Mouse (Mus musculus): ENCODE measurements at regions not wholly inside any gene's neighbourhood (a gene's known extent, or its start where the extent isn't known, plus 50 kb on each side); places are given as distances from the start of the nearest gene placed in this dataset.

DNA sequence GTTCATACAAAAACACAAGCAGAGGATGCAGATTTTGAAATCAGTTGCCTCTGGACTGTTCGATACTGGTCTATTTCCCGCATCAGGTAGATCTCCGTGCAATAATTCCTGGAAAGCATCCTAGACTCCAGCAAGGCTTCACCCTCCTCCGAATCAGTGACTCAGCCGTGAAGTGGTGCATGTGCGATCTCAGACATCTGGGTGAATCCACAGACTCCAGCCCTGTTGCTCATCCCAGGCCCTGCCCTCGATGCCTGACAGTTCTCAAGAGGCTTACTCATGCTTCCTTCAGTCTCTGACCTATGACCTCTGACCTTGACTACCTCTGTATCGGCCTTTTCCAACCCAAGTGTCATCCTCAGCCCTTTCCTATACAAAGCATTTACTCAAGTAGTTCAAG, 68.1 kb upstream of the Ankrd55 start:
- no peak for TF ChIP-seq CTCF (IDR thresholded peaks at IDR 0.05; ENCODE audit: control insufficient read depth, insufficient read depth, insufficient read length)
- TF ChIP-seq MYOD1 (IDR thresholded peaks at IDR 0.05; ENCODE audit: control insufficient read depth, insufficient read length, low read depth), result no peak
- no peak for TF ChIP-seq MAX (IDR thresholded peaks at IDR 0.05)
- TF ChIP-seq USF1 (IDR thresholded peaks at IDR 0.05; ENCODE audit: low read depth), result no peak
